Mouse (Mus musculus) adrenal gland, postnatal 36 days (tissue): Measurements from ENCODE around the gene Pik3r6. TPM values are rescaled to one million over a fixed set of nuclear protein-coding genes. Genes with fewer than 3 reads are reported as not detected.
A peak's percentile ranks its signal among the peaks of the same experiment; 100 is the strongest.

ENCODE experiments used
- DNase-seq, 2 experiments: peaks; one replicate each; pipeline ENCODE4 v3.0.0; 2021; ENCODE audit warnings: mixed read lengths in 1 of 2
- total RNA-seq, 2 experiments: library from RNA; stranded (reverse); gene quantifications; 2 replicates each; pipeline ENCODE4 v1.2.3; 2021

Gene Pik3r6
- total RNA-seq, 2 experiments from 2014 or later = 2.3 to 3.7 TPM

GRCm38 (mm10) chr11:68533971-68534475, 31.2 kb downstream of the Pik3r6 start:
- no peak for DNase-seq

GRCm38 (mm10) chr11:68536026-68536425, 33.2 kb downstream of the Pik3r6 start:
- DNase-seq = no peak

- DNase-seq = peak in 1 of 2 experiments; percentile 19
Measured at GRCm38 (mm10) chr11:68536465-68536864, 33.6 kb downstream of the Pik3r6 start.

GRCm38 (mm10) chr11:68539621-68540020, 36.8 kb downstream of the Pik3r6 start:
- no peak for DNase-seq

GRCm38 (mm10) chr11:68544554-68544953, 41.7 kb downstream of the Pik3r6 start:
- peak; percentile 27 to 47 for DNase-seq

- DNase-seq = no peak
Measured at GRCm38 (mm10) chr11:68545172-68545571, 42.4 kb downstream of the Pik3r6 start.

- no peak for DNase-seq
Measured at GRCm38 (mm10) chr11:68545682-68546222, 42.9 kb downstream of the Pik3r6 start.

GRCm38 (mm10) chr11:68547484-68547883, 44.7 kb downstream of the Pik3r6 start:
- DNase-seq = no peak

- DNase-seq = no peak
Measured at GRCm38 (mm10) chr11:68549597-68549996, 46.8 kb downstream of the Pik3r6 start.

GRCm38 (mm10) chr11:68550358-68550757, 47.5 kb downstream of the Pik3r6 start:
- DNase-seq = no peak

- peak; percentile 56 to 71 for DNase-seq
Measured at GRCm38 (mm10) chr11:68553981-68554471, 51.2 kb downstream of the Pik3r6 start.

- DNase-seq = no peak
Measured at GRCm38 (mm10) chr11:68555918-68556584, 53.2 kb downstream of the Pik3r6 start, which contains the start of gene Mfsd6l. Gene Mfsd6l (plus strand): TSS chr11:68556186.

- no peak for DNase-seq
Measured at GRCm38 (mm10) chr11:68559546-68559945, 56.7 kb downstream of the Pik3r6 start.

GRCm38 (mm10) chr11:68561957-68562950, 59.4 kb downstream of the Pik3r6 start:
- DNase-seq = no peak

GRCm38 (mm10) chr11:68564356-68565031, 61.7 kb downstream of the Pik3r6 start:
- no peak for DNase-seq

GRCm38 (mm10) chr11:68565032-68565429, 62.2 kb downstream of the Pik3r6 start:
- no peak for DNase-seq

GRCm38 (mm10) chr11:68566447-68567059, 63.7 kb downstream of the Pik3r6 start:
- peak; percentile 51 to 80 for DNase-seq

- DNase-seq = no peak
Measured at GRCm38 (mm10) chr11:68570861-68571260, 68.0 kb downstream of the Pik3r6 start.

GRCm38 (mm10) chr11:68577076-68577475, 74.3 kb downstream of the Pik3r6 start:
- no peak for DNase-seq

GRCm38 (mm10) chr11:68579462-68579881, 76.7 kb downstream of the Pik3r6 start:
- DNase-seq = no peak

- no peak for DNase-seq
Measured at GRCm38 (mm10) chr11:68580566-68580965, 77.7 kb downstream of the Pik3r6 start.
